Mouse (Mus musculus): ENCODE measurements around the gene Rere. TPM values are rescaled to one million over a fixed set of nuclear protein-coding genes. Genes with fewer than 3 reads are reported as not detected.

Rere gene
- total and polyA plus RNA-seq, 3 experiments, result 3.1 to 36.5 (median 8.7) TPM

DNA sequence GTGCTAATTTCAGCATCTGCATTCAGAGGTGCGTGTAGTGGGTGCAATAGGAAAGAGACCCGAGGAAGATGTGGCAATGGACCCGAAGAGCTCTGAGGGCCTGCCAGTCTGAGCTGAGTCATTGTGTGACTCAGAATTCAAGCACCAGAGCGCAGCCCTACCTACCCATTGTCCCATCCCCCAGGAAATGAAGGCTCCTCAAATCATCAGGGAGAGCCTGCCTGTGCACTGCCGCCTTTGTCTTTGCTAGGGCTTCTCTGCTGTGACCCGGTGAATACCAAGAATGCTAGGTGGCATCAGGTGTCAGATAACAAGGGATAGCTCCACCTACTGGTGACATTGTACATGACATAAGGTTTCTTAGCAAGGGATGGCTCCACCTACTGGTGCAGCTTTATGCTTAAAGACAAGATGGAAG is 41.5 kb upstream of the Rere start (continued):
- TF ChIP-seq POLR2AphosphoS2 (IDR thresholded peaks at IDR 0.05; ENCODE audit: low read depth, low read length) (0 out of 2 replicates have a peak, but pooled peaks have one; percentile 35), ELF1 (IDR thresholded peaks at IDR 0.05; ENCODE audit: low read depth, low read length) (0 out of 2 replicates have a peak, but pooled peaks have one; percentile 52), ETS1 (conservative IDR thresholded peaks at IDR 0.05; ENCODE audit: low read depth, low read length) (peak; percentile 66), CHD1 (IDR thresholded peaks at IDR 0.05; ENCODE audit: low read depth, low read length) (no peak), MAZ (IDR thresholded peaks at IDR 0.05; ENCODE audit: low read depth, low read length) (peak; percentile 10; the same call in 1 of the 2 replicates), JUN (IDR thresholded peaks at IDR 0.05; ENCODE audit: insufficient read depth, low read depth, low read length) (peak; percentile 55), TCF12 (IDR thresholded peaks at IDR 0.05; ENCODE audit: low read depth, low read length) (peak; percentile 56; the same call in 1 of the 2 replicates), BHLHE40 (IDR thresholded peaks at IDR 0.05; ENCODE audit: low read depth, low read length) (peak; percentile 40; the same call in 1 of the 2 replicates), RAD21 (IDR thresholded peaks at IDR 0.05; ENCODE audit: low read depth, low read length) (peak; percentile 54), ZMIZ1 (IDR thresholded peaks at IDR 0.05; ENCODE audit: low read depth, low read length) (no peak), CTCF (conservative IDR thresholded peaks at IDR 0.05 in 1 of 2, IDR thresholded peaks at IDR 0.05 in 1 of 2; ENCODE audit: low read depth in 2 of 2, low read length in 2 of 2) (peak; percentile 95 to 100), TBP (conservative IDR thresholded peaks at IDR 0.05; ENCODE audit: low read depth, low read length) (peak; percentile 65), USF2 (conservative IDR thresholded peaks at IDR 0.05; ENCODE audit: low read depth, low read length) (0 out of 2 replicates have a peak, but pooled peaks have one; percentile 9), MYC (IDR thresholded peaks at IDR 0.05; ENCODE audit: low read depth, low read length) (peak; percentile 88), IRF4 (IDR thresholded peaks at IDR 0.05; ENCODE audit: low read depth, low read length) (peak; percentile 48; the same call in 1 of the 2 replicates), NELFE (IDR thresholded peaks at IDR 0.05; ENCODE audit: low read depth, low read length) (peak; percentile 87), UBTF (IDR thresholded peaks at IDR 0.05; ENCODE audit: low read depth, low read length) (0 out of 2 replicates have a peak, but pooled peaks have one; percentile 42), ZKSCAN1 (IDR thresholded peaks at IDR 0.05; ENCODE audit: borderline replicate concordance, low read depth, low read length) (no peak)

DNA sequence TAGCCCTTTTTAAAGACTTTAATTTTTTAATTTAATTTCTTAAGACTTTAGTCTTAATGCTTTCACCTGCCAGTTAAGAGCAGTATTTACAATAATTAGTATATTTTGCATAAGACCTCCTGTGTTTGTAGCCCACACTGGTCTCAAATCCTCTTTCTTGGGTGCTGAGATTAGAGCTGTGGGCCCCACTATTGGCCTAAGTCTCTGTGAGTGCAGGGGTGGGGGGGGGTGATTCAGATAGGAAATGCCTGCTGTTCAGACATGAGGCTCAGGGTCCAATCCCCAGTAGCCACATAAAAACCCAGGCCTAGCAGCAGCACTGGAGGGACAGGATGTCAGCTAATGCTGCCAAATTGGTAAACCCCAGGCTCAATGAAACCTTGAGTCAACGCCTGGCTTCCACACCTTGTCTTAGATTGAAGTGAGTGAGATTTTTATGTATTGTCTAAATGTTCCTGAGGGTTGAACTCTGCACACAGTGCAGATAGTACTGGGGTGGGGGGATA is 41.0 kb upstream of the Rere start:
- Histone ChIP-seq H3K36me3 (replicated peaks in 1 of 2; ENCODE audit: control insufficient read depth in 1 of 2, insufficient read depth in 1 of 2, low read length in 1 of 2) (peaks cover 49 to 64% of the 10 kb centered on the region in 2 experiments), H3K9ac (ENCODE audit: insufficient read depth, low read depth) (peak overlapping the region; percentile 36; the same call in 1 of the 2 replicates), H3K79me2 (replicated peaks; ENCODE audit: control insufficient read depth, extremely low read depth, insufficient read depth, poor library complexity, severe bottlenecking) (peaks cover 55% of the 10 kb centered on the region), H3K27me3 (replicated peaks) (no peaks in the 10 kb centered on the region), H3K9me3 (replicated peaks; ENCODE audit: low read length) (no peaks in the 10 kb centered on the region), H3K4me1 (ENCODE audit: control insufficient read depth in 1 of 2, insufficient read depth in 2 of 2) (peaks cover 3 to 46% of the 10 kb centered on the region in 2 experiments), H3K4me3 (replicated peaks in 1 of 3; ENCODE audit: low read depth in 2 of 3, low read length in 2 of 3, poor library complexity in 1 of 3) (peak overlapping the region in 2 of 3 experiments; percentile 15 to 29), H3K27ac (ENCODE audit: insufficient read depth, low read depth) (no peak overlapping the region), H3K4me2 (ENCODE audit: insufficient read depth, low read depth, poor library complexity, severe bottlenecking) (peak overlapping the region; percentile 21; the same call in 1 of the 2 replicates)
- dilution Hi-C loops (cut with MboI; ENCODE audit: extremely low pct_ligation_motif_present, extremely low pct_unique_long_range_greater_than_20kb, low sequenced_read_pairs), result no loop called here
- in situ Hi-C loops (cut with MboI; ENCODE audit: low pct_ligation_motif_present, low pct_unique_long_range_greater_than_20kb, low sequenced_read_pairs), result no loop called here
- TF ChIP-seq POLR2AphosphoS2 (IDR thresholded peaks at IDR 0.05; ENCODE audit: low read depth, low read length) (no peak; the same call in 1 of the 2 replicates), ELF1 (IDR thresholded peaks at IDR 0.05; ENCODE audit: low read depth, low read length) (0 out of 2 replicates have a peak, but pooled peaks have one; percentile 4)
- no peak for DNase-seq (ENCODE audit: extremely low read depth)

Data from CH12.LX (cell line).